Mouse (Mus musculus) cerebellum, adult 2 months (tissue): ENCODE results near the gene Afap1. TPM values are rescaled to one million over a fixed set of nuclear protein-coding genes. Genes with fewer than 3 reads are reported as not detected.

Source experiments
- DNase-seq, 2 experiments: peaks; one replicate each; pipeline ENCODE4 v3.0.0; 2021
- H3K27ac ChIP-seq: fragments of 200-500 bp; 2 replicates; pipeline ENCODE4 v1.5.1; 2012; ENCODE audit warnings: low read length, control low read depth, inconsistent platforms; ENCODE audit not compliant: insufficient read depth
- H3K27me3 ChIP-seq: fragments of 200-500 bp; 2 replicates; pipeline ENCODE4 v1.6.1; 2012; ENCODE audit warnings: inconsistent platforms, mild to moderate bottlenecking, low read length, moderate library complexity; ENCODE audit not compliant: control insufficient read depth, insufficient read depth
- H3K4me1 ChIP-seq: fragments of 200-500 bp; 2 replicates; pipeline ENCODE4 v1.6.1; 2011; ENCODE audit warnings: low read length; ENCODE audit not compliant: control insufficient read depth, insufficient read depth
- H3K4me3 ChIP-seq: fragments of 200-500 bp; replicated peaks from 2 replicates; pipeline ENCODE3; 2011; ENCODE audit warnings: mild to moderate bottlenecking, low read depth, low read length, control low read depth; ENCODE audit not compliant: insufficient read depth
- CTCF ChIP-seq: fragments of 200-500 bp; IDR thresholded peaks from 2 replicates; pipeline ENCODE4 v1.5.1; 2011; ENCODE audit warnings: low read depth, mild to moderate bottlenecking, control low read depth, low read length, moderate library complexity, borderline replicate concordance; ENCODE audit not compliant: insufficient read depth
- POLR2A ChIP-seq: fragments of 200-500 bp; IDR thresholded peaks from 2 replicates; pipeline ENCODE4 v1.6.1; 2011; ENCODE audit warnings: low read length, control low read depth, borderline replicate concordance; ENCODE audit not compliant: insufficient read depth
- WGBS: fragments of 180-500 bp; shearing (Covaris S2); methylation state at CpG from one replicate; pipeline ENCODE4 v1.1.7; 2018; 5-methylcytosine and 5-hydroxymethylcytosine counted together
- polyA plus RNA-seq: library from polyadenylated mRNA; depleted of rRNA; stranded (reverse); fragments of >200 nt; gene quantifications from 2 replicates; pipeline ENCODE4 v1.2.3, GENCODE M21; 2012; rRNA removed

The Afap1 gene
- polyA plus RNA-seq: 13.6 and 13.9 TPM in 2 replicates

DNA sequence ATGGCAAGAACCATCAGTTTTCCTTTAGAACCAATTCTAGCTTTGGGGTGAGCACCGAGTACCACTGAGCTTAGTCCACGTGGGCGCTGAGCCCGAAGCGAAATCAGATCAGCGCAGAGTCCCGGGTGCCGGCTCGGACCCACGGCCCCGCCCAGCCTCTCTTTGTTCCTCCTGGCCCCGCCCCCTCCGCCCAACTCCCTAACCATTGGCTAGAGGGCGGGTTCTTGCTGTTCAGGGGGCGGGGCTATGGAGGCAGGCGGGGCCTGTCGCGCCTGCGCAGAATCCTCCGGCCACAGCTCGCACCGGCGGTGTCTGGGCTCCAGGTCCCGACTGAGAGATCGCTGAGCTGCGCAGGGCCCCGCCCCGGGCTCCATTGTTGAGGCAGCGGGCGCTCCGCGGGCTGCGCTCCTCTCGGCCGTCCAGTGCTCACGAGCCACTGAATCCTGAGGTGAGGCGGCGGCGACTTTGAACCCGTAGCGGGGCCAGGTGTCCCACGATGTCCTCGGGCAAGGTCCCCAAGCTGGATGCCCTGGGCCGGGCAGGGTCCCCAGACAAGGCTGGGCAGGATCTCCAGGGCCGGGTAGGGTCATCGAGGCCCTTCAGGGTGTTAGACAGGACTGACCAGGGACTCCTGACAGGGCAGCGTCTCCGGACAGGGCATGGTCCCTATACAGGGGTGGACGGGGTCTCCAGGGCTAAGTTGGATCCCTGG is at the start of gene Afap1:
Gene Afap1, plus strand, starts transcription at position 227 of the 712 bp plus-strand sequence.
- Histone ChIP-seq H3K27ac (peak within 1 kb of the TSS; percentile 38; the same call in 1 of the 2 replicates), H3K4me1 (no peaks in the 10 kb centered on the region; the same call in 1 of the 2 replicates), H3K4me3 (peak within 1 kb of the TSS; percentile 77), H3K27me3 (no peaks in the 10 kb centered on the region; the same call in 1 of the 2 replicates)
- under 1% methylated on average over 49 of the region's 49 CpGs for WGBS
- TF ChIP-seq POLR2A: peak; percentile 55; the same call in 1 of the 2 replicates
- no peak for TF ChIP-seq CTCF
- DNase-seq: peak; percentile 98 to 99

DNA sequence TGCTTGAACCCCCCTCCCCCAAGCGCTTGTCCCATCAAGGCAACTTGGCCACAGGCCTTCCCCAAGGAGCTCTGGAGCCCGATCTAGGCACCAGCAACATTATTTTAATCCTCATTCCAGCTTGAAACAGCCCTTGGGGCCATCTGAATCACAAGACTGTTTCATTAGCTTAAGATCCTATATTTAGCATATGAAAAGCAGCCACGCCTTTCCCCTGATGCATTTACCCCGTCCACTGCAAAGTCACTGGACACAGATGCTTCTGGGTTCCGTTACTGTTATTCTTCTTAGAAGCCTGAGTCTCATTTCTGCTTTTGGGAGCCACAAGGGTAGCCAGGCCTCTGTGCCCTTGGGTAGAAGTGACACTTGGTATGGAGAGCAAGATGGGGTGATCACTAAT is 41.6 kb upstream of the Afap1 start:
- WGBS: 79% methylated on average over 5 of the region's 5 CpGs
- DNase-seq: no peak
- no peak overlapping the region for H3K4me3 ChIP-seq
- H3K4me1 ChIP-seq: peaks cover 3% of the 10 kb centered on the region; the same call in 1 of the 2 replicates
- H3K27me3 ChIP-seq: no peaks in the 10 kb centered on the region
- H3K27ac ChIP-seq: no peak overlapping the region
- TF ChIP-seq POLR2A: no peak
- no peak for TF ChIP-seq CTCF

DNA sequence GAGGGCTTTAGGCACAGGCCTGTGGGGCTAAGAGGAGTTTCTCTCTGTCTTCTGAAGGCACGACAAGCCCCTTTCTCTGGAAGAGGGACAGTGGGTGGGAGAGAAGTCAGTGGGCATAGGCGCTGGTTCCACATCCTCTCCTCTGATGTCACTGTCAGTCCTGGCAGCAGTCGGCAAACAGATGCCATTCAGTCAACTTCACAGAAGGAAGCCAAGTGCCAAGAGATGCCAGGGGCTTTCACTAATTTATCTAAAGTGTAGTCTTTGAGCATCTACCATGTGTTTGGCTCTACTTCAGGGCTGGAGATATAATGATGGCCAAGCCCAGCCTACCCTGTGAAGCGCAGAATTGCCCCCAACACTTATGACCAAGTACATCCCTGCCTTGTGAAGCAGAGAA is 39.7 kb upstream of the Afap1 start:
- 43% methylated on average over 4 of the region's 4 CpGs for WGBS
- Histone ChIP-seq H3K27me3 (no peaks in the 10 kb centered on the region), H3K4me3 (no peak overlapping the region), H3K27ac (no peak overlapping the region), H3K4me1 (peaks cover 3% of the 10 kb centered on the region)
- TF ChIP-seq CTCF (no peak), POLR2A (no peak)
- DNase-seq: no peak

- peak; percentile 33 to 68 for DNase-seq
- H3K4me3 ChIP-seq: no peak overlapping the region
- peak overlapping the region; percentile 66 for H3K27ac ChIP-seq
- 13% methylated on average over 3 of the region's 3 CpGs for WGBS
- no peaks in the 10 kb centered on the region for H3K27me3 ChIP-seq
- TF ChIP-seq POLR2A: no peak
- H3K4me1 ChIP-seq: peaks cover 3% of the 10 kb centered on the region
Measured at GRCm38 (mm10) chr5:35856245-35856644, 36.9 kb upstream of the Afap1 start.

- DNase-seq: peak; percentile 52 to 64
- TF ChIP-seq POLR2A (no peak), CTCF (peak; percentile 87)
Measured at GRCm38 (mm10) chr5:35858069-35858468, 35.0 kb upstream of the Afap1 start.

DNA sequence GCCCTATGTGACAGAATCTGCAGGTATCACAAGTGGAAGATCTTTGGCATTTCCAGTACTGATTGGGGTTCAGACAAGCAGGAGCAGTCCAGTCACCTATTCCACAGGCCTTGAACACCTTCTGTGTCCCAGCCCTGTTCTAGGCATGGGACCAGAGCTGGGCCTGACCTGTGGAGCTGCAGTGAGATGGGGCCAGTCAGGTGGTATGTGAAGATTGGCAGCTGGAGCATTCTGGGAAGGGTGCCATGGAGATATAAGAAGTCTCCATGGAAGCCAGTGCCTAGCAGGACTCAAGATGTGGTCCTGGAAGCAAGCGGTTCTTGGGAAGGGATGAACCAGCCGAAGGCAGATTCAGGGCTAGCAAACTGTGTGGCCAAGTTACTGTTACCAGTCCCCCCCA is 31.7 kb upstream of the Afap1 start:
- no peaks in the 10 kb centered on the region for H3K27me3 ChIP-seq
- no peak for DNase-seq
- H3K4me3 ChIP-seq: no peak overlapping the region
- WGBS: 62% methylated on average over 2 of the region's 2 CpGs
- H3K4me1 ChIP-seq: peaks cover under 1% of the 10 kb centered on the region
- TF ChIP-seq POLR2A: no peak
- TF ChIP-seq CTCF: no peak
- no peak overlapping the region for H3K27ac ChIP-seq

More at GRCm38 (mm10) chr5:35858069-35858468, 35.0 kb upstream of the Afap1 start:
- WGBS: 35% methylated on average over 6 of the region's 6 CpGs
- H3K4me3 ChIP-seq: no peak overlapping the region
- peaks cover 3% of the 10 kb centered on the region for H3K4me1 ChIP-seq
- H3K27me3 ChIP-seq: no peaks in the 10 kb centered on the region
- H3K27ac ChIP-seq: no peak overlapping the region

- Histone ChIP-seq H3K4me1 (no peaks in the 10 kb centered on the region), H3K4me3 (no peak overlapping the region), H3K27me3 (no peaks in the 10 kb centered on the region), H3K27ac (no peak overlapping the region)
- WGBS: 97% methylated on average over 4 of the region's 4 CpGs
- no peak for TF ChIP-seq CTCF
- TF ChIP-seq POLR2A: no peak
- no peak for DNase-seq
Measured at GRCm38 (mm10) chr5:35869973-35870372, 23.1 kb upstream of the Afap1 start.

GRCm38 (mm10) chr5:35870408-35871012 is 22.6 kb upstream of the Afap1 start:
- Histone ChIP-seq H3K4me1 (no peaks in the 10 kb centered on the region), H3K4me3 (no peak overlapping the region), H3K27me3 (no peaks in the 10 kb centered on the region), H3K27ac (no peak overlapping the region)
- 63% methylated on average over 8 of the region's 8 CpGs for WGBS
- TF ChIP-seq POLR2A (no peak), CTCF (peak; percentile 92)
- peak; percentile 67 to 69 for DNase-seq
